Mouse (Mus musculus) testis, adult 2 months (tissue): ENCODE data around the gene Trmt11. TPM values are rescaled to one million over a fixed set of nuclear protein-coding genes. Genes with fewer than 3 reads are reported as not detected.
"Not testable (repeated sequence)": the region's sequence is repeated elsewhere in the genome, so short reads cannot be mapped to it uniquely, and the experiment has no call there.

Source experiments
- H3K27ac ChIP-seq: fragments of 200-500 bp; 2 replicates; pipeline ENCODE4 v1.5.1; 2012; ENCODE audit warnings: low read depth, low read length; ENCODE audit not compliant: control insufficient read depth, insufficient read depth
- H3K27me3 ChIP-seq: fragments of 200-500 bp; 2 replicates; pipeline ENCODE4 v1.6.1; 2012; ENCODE audit warnings: mild to moderate bottlenecking, low read length, moderate library complexity; ENCODE audit not compliant: control insufficient read depth, insufficient read depth
- H3K36me3 ChIP-seq: fragments of 200-500 bp; 2 replicates; pipeline ENCODE4 v1.6.1; 2012; ENCODE audit warnings: mild to moderate bottlenecking, low read length; ENCODE audit not compliant: control insufficient read depth, insufficient read depth
- H3K4me1 ChIP-seq: fragments of 200-500 bp; 2 replicates; pipeline ENCODE4 v1.6.1; 2012; ENCODE audit warnings: low read length; ENCODE audit not compliant: control insufficient read depth, insufficient read depth
- H3K4me3 ChIP-seq: fragments of 200-500 bp; 2 replicates; pipeline ENCODE4 v1.5.1; 2012; ENCODE audit warnings: low read depth, mild to moderate bottlenecking, low read length, moderate library complexity, mixed read lengths; ENCODE audit not compliant: control insufficient read depth
- CTCF ChIP-seq: fragments of 200-500 bp; IDR thresholded peaks from 2 replicates; pipeline ENCODE4 v1.5.1; 2012; ENCODE audit warnings: low read depth, mild to moderate bottlenecking, inconsistent platforms, low read length, moderate library complexity; ENCODE audit not compliant: control insufficient read depth, insufficient read depth, insufficient replicate concordance
- POLR2A ChIP-seq: fragments of 200-500 bp; IDR thresholded peaks from 2 replicates; pipeline ENCODE4 v1.6.1; 2012; ENCODE audit warnings: low read depth, mild to moderate bottlenecking, inconsistent platforms, low read length, moderate library complexity; ENCODE audit not compliant: control insufficient read depth
- polyA plus RNA-seq: library from polyadenylated mRNA; depleted of rRNA; stranded (reverse); fragments of >200 nt; gene quantifications from 2 replicates; pipeline ENCODE4 v1.2.3, GENCODE M21; 2012; rRNA removed

The Trmt11 gene
- polyA plus RNA-seq, 1 experiment, result 0.91 TPM

DNA sequence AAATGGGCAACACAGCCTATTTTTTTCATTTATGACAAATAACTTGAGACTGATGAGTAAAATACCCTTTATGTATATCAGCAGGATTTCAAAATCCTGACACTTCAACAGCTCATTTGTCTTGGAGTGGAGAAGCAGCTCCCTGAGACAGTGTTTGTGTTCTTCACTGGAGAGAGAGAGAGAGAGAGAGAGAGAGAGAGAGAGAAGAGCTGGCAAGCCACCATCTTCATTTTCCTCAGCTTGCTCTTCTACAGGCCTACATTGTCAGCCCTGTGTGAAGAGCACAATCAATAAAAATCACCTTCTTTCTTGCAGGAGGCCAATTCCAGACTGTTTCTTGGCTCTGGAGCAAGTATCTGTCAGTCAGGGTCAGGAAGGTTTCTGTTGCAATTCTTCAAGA, 78.8 kb downstream of the Trmt11 start:
- TF ChIP-seq POLR2A (no peak), CTCF (no peak)
- Histone ChIP-seq H3K36me3 (no peaks in the 10 kb centered on the region), H3K27ac (no peak overlapping the region), H3K4me3 (no peak overlapping the region), H3K4me1 (no peaks in the 10 kb centered on the region), H3K27me3 (no peaks in the 10 kb centered on the region)

DNA sequence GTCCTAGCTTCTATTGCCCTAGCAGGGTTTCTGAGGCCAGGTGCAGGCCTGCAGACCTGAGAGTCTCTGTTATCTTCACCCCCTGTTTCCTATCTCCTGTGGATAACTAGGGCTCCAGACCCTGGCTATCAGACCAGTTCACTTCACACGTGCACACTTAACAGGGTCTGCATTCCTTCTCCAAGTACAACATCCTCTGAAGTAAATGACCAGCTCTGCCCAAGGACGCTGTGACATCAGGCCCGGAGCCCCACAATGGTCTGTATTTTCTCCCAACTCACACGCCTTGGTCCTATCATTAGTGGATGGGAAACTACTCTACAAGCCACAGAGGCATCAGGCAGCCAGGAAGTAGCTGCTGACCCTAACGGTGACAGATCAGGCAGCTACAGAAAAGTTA, 81.4 kb downstream of the Trmt11 start:
- H3K4me3 ChIP-seq, result no peak overlapping the region
- TF ChIP-seq POLR2A (no peak), CTCF (no peak)
- H3K27ac ChIP-seq, result no peak overlapping the region
- H3K27me3 ChIP-seq, result no peaks in the 10 kb centered on the region
- no peaks in the 10 kb centered on the region for H3K36me3 ChIP-seq
- H3K4me1 ChIP-seq, result no peaks in the 10 kb centered on the region

DNA sequence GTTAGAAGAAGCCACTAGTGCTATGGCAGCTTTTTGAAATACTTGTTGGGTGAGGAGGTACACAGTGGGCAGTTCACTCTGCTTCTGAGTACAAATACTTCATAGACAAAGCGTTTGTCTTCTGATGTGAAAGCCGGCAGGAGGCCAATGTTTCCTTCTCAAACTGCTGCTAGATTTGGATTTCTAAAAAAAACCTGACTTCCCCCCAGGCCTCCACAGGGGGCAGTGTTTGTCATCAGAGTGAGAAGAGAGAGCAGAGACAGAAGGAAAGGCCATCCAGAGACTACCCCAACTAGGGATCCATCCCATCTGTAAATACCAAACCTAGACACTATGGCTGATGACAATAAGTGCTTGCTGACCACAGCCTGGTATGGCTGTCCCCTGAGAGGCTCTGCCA, 83.3 kb downstream of the Trmt11 start:
- no peak overlapping the region for H3K4me3 ChIP-seq
- no peaks in the 10 kb centered on the region for H3K36me3 ChIP-seq
- TF ChIP-seq POLR2A (no peak), CTCF (no peak)
- H3K27me3 ChIP-seq, result no peaks in the 10 kb centered on the region
- no peaks in the 10 kb centered on the region for H3K4me1 ChIP-seq
- no peak overlapping the region for H3K27ac ChIP-seq

DNA sequence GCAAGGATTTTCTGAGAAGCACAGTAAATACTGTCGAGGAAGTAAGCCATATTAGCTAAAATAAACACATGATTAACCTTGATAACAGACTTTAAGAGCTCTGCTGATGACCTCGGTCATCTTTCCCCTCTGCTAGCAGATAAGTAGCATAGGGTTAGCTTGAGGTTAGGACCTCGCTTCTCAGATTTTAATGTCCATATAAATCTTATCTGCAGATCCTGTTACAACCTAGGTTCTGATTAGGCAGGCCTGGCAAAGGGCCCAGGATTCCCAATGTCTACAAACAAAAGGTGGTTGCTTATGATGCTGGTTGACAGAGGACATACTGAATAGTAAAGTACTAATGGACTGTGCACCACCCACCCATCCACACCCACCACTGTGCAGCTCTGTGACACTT, 83.8 kb downstream of the Trmt11 start:
- Histone ChIP-seq H3K27ac (no peak overlapping the region), H3K4me1 (no peaks in the 10 kb centered on the region), H3K4me3 (no peak overlapping the region), H3K36me3 (no peaks in the 10 kb centered on the region), H3K27me3 (no peaks in the 10 kb centered on the region)
- no peak for TF ChIP-seq POLR2A
- no peak for TF ChIP-seq CTCF

DNA sequence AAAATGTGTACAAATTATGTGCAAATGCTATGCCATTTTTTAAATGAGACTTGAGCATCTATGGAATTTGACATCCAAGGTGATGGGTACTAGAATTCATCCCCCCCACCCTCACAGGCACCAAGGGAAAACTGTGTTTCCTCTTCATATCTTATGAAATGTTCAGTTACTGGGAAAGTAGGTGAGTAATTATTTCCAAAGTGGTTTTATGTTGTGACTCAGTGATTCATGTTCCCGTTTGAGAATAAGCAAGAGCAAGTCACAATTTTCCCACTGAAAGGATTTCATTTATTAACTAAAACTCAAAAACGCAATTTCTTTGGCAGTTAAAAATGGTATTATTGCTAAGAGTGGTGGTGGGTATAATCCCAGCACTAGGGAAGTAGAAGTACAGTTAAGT, 95.8 kb downstream of the Trmt11 start:
- no peak overlapping the region for H3K27ac ChIP-seq
- no peak overlapping the region for H3K4me3 ChIP-seq
- TF ChIP-seq POLR2A (no peak), CTCF (no peak)
- no peaks in the 10 kb centered on the region for H3K36me3 ChIP-seq
- no peaks in the 10 kb centered on the region for H3K4me1 ChIP-seq
- no peaks in the 10 kb centered on the region for H3K27me3 ChIP-seq

DNA sequence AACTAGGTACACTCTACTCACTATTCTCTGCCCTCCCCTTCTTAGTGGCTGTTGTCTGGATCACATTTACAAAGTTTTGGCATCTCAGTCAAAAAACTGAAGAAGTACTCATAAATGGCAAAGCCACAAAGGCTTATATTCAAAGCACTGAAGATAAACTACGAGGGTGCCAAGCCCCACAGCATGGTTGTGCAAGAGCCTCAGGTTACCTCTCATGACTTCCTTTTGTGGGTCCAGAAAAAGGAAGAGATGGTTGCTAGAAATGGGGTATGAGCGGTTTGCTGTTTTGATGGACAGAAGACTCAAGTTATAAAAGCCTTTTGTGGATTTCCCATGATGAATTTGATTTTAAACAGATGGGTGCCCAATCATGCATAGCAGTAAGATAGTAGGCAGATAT, 97.4 kb downstream of the Trmt11 start:
- TF ChIP-seq POLR2A (no peak), CTCF (no peak)
- H3K4me3 ChIP-seq, result no peak overlapping the region
- no peaks in the 10 kb centered on the region for H3K27me3 ChIP-seq
- no peaks in the 10 kb centered on the region for H3K4me1 ChIP-seq
- H3K36me3 ChIP-seq, result no peaks in the 10 kb centered on the region
- H3K27ac ChIP-seq, result no peak overlapping the region

DNA sequence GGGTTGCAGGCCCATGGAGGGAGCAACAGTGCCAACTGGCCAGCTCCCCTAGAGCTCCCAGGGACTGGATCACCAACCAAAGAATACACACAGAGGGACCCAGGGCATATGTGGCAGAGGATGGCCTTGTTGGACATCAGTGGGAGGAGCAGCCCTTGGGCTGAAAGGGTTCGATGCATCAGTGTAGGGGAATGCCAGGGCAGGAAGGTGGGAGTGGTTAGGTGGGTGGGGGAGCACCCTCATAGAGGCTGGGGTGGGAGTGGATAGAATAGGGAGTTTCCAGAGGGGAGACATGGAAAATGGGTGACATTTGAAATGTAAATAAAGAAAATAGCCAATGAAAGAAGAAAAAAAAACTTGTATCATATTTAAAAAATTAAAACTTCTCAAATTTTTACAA, 97.8 kb downstream of the Trmt11 start:
- TF ChIP-seq POLR2A (no peak), CTCF (no peak)
- Histone ChIP-seq H3K4me1 (no peaks in the 10 kb centered on the region), H3K27ac (no peak overlapping the region), H3K4me3 (no peak overlapping the region), H3K27me3 (no peaks in the 10 kb centered on the region), H3K36me3 (no peaks in the 10 kb centered on the region)

DNA sequence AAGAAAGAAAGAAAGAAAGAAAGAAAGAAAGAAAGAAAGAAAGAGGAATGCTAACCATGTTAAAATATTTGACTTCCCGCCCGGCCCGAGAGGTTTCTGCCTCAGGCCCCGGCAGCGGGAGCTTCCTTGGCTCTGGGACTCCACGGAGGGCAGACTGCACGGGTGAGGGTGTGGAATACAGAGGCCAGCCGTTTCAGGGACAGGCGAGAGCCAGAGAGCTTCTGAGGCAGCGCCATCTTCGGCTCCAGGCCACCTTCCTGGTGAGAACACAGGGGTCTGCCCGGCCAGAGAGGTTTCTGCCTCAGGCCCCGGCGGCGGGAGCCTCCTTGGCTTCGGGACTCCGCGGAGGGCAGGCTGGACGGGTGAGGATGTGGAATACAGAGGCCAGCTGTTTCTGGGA, 102.3 kb downstream of the Trmt11 start:
- H3K4me1 ChIP-seq, H3K4me3 ChIP-seq, H3K36me3 ChIP-seq, H3K27me3 ChIP-seq, H3K27ac ChIP-seq: not testable (repeated sequence)

Other genes starting within 250 kb of the Trmt11 start
- gene Hint3, start 28.9 kb upstream of the Trmt11 start, polyA plus RNA-seq, result 12.5 and 13.1 TPM in 2 replicates
- gene Ncoa7, start 202.6 kb upstream of the Trmt11 start, polyA plus RNA-seq, result 5.4 and 6.2 TPM in 2 replicates
- gene Hey2, start 242.1 kb upstream of the Trmt11 start, polyA plus RNA-seq, result 0.89 and 1.1 TPM in 2 replicates